Mouse (Mus musculus) intestine, postnatal 0 days (tissue): ENCODE measurements around the gene Hephl1. TPM values are rescaled to one million over a fixed set of nuclear protein-coding genes. Genes with fewer than 3 reads are reported as not detected.
"Not testable (repeated sequence)": the region's sequence is repeated elsewhere in the genome, so short reads cannot be mapped to it uniquely, and the experiment has no call there.

Experiments used
- ATAC-seq: fragments of 200-750 bp; cut with Nextera tagmentation; 2 replicates; pipeline ENCODE4 v1.8.0; 2017; ENCODE audit warnings: mild to moderate bottlenecking, moderate TSS enrichment, moderate library complexity
- H3K27ac ChIP-seq: fragments of 300-500 bp; sonication (generic); 2 replicates; pipeline ENCODE4 v1.5.1; 2014; ENCODE audit warnings: mild to moderate bottlenecking, low read depth, low read length, moderate library complexity
- H3K27me3 ChIP-seq: fragments of 300-500 bp; sonication (generic); replicated peaks from 2 replicates; pipeline ENCODE4 v1.6.1; 2014; ENCODE audit warnings: low read length, mixed read lengths; ENCODE audit not compliant: control insufficient read depth, insufficient read depth
- H3K36me3 ChIP-seq: fragments of 300-500 bp; sonication (generic); 2 replicates; pipeline ENCODE4 v1.6.1; 2014; ENCODE audit warnings: mild to moderate bottlenecking, moderate library complexity; ENCODE audit not compliant: control insufficient read depth, insufficient read depth
- H3K4me1 ChIP-seq: fragments of 300-500 bp; sonication (generic); replicated peaks from 2 replicates; pipeline ENCODE4 v1.6.1; 2014; ENCODE audit warnings: antibody characterized with exemption, low read length, mixed read lengths; ENCODE audit not compliant: control insufficient read depth, insufficient read depth
- H3K4me2 ChIP-seq: fragments of 300-500 bp; sonication (generic); replicated peaks from 2 replicates; pipeline ENCODE4 v1.6.1; 2014; ENCODE audit warnings: low read depth, mild to moderate bottlenecking, moderate library complexity
- H3K4me3 ChIP-seq: fragments of 300-500 bp; sonication (generic); 2 replicates; pipeline ENCODE4 v1.5.1; 2014; ENCODE audit warnings: low read depth, low read length
- H3K9ac ChIP-seq: fragments of 300-500 bp; sonication (generic); 2 replicates; pipeline ENCODE4 v1.6.1; 2014; ENCODE audit warnings: mild to moderate bottlenecking, low read depth, low read length
- H3K9me3 ChIP-seq: fragments of 300-500 bp; sonication (generic); 2 replicates; pipeline ENCODE4 v1.6.1; 2016; ENCODE audit warnings: mixed run types; ENCODE audit not compliant: control insufficient read depth
- CTCF ChIP-seq: sonication (generic); IDR thresholded peaks from 2 replicates; pipeline ENCODE4 v1.5.1; 2016; ENCODE audit warnings: low read depth, mild to moderate bottlenecking, control low read depth, antibody characterized with exemption, moderate library complexity
- WGBS: fragments of 180-500 bp; shearing (Covaris S2); extraction: QIAGEN DNeasy Blood & Tissue Kit; methylation state at CpG from one replicate; pipeline ENCODE4 v1.1.7; 2014; 5-methylcytosine and 5-hydroxymethylcytosine counted together
- polyA plus RNA-seq: library from polyadenylated mRNA; unstranded; fragments of >200 nt; fragmentation: Nextera tagmentation; extraction: Ambion mirVana; gene quantifications from 2 replicates; pipeline ENCODE4 v1.2.1, GENCODE M21; 2015

The Hephl1 gene
- polyA plus RNA-seq, 1 experiment from 2014 or later = not detected

- no peak overlapping the region for H3K4me2 ChIP-seq
- 57% methylated on average over 11 of the region's 11 CpGs for WGBS
- H3K9me3 ChIP-seq = no peaks in the 10 kb centered on the region
- no peaks in the 10 kb centered on the region for H3K4me1 ChIP-seq
- no peaks in the 10 kb centered on the region for H3K36me3 ChIP-seq
- ATAC-seq = no peak
- TF ChIP-seq CTCF = no peak
- no peak overlapping the region for H3K4me3 ChIP-seq
- no peak overlapping the region for H3K27ac ChIP-seq
- no peaks in the 10 kb centered on the region for H3K27me3 ChIP-seq
- H3K9ac ChIP-seq = no peak overlapping the region
Measured at GRCm38 (mm10) chr9:15103579-15104300, 8.2 kb downstream of the Hephl1 start.

- no peak for TF ChIP-seq CTCF
- no peaks in the 10 kb centered on the region for H3K36me3 ChIP-seq
- WGBS = 53% methylated on average over 7 of the region's 7 CpGs
- no peak for ATAC-seq
- no peak overlapping the region for H3K4me3 ChIP-seq
- H3K27ac ChIP-seq = no peak overlapping the region
- no peaks in the 10 kb centered on the region for H3K9me3 ChIP-seq
- H3K4me2 ChIP-seq = no peak overlapping the region
- H3K27me3 ChIP-seq = no peaks in the 10 kb centered on the region
- no peak overlapping the region for H3K9ac ChIP-seq
- no peaks in the 10 kb centered on the region for H3K4me1 ChIP-seq
Measured at GRCm38 (mm10) chr9:15101531-15102161, 10.3 kb downstream of the Hephl1 start.

GRCm38 (mm10) chr9:15098421-15098820 is 13.5 kb downstream of the Hephl1 start:
- not testable (repeated sequence) for H3K27ac ChIP-seq, H3K4me3 ChIP-seq, ATAC-seq, H3K36me3 ChIP-seq, H3K4me2 ChIP-seq, H3K9ac ChIP-seq, H3K9me3 ChIP-seq, H3K4me1 ChIP-seq, H3K27me3 ChIP-seq
- 86% methylated on average over 7 of the region's 7 CpGs for WGBS

- Histone ChIP-seq H3K27ac (no peak overlapping the region), H3K9ac (no peak overlapping the region), H3K27me3 (no peaks in the 10 kb centered on the region), H3K4me1 (no peaks in the 10 kb centered on the region), H3K4me3 (no peak overlapping the region), H3K9me3 (no peaks in the 10 kb centered on the region), H3K4me2 (no peak overlapping the region), H3K36me3 (no peaks in the 10 kb centered on the region)
- no peak for ATAC-seq
- TF ChIP-seq CTCF = no peak
- WGBS = 67% methylated on average over 2 of the region's 2 CpGs
Measured at GRCm38 (mm10) chr9:15097172-15097571, 14.7 kb downstream of the Hephl1 start.

- no peak for ATAC-seq
- H3K4me1 ChIP-seq = no peaks in the 10 kb centered on the region
- no peaks in the 10 kb centered on the region for H3K9me3 ChIP-seq
- H3K4me2 ChIP-seq = no peak overlapping the region
- H3K9ac ChIP-seq = no peak overlapping the region
- H3K36me3 ChIP-seq = no peaks in the 10 kb centered on the region
- 0 out of 2 replicates have a peak, but pooled peaks have one; percentile 20 for TF ChIP-seq CTCF
- WGBS = 94% methylated on average over 1 of the region's 1 CpGs
- no peak overlapping the region for H3K4me3 ChIP-seq
- no peak overlapping the region for H3K27ac ChIP-seq
- H3K27me3 ChIP-seq = no peaks in the 10 kb centered on the region
Measured at GRCm38 (mm10) chr9:15096161-15096560, 15.7 kb downstream of the Hephl1 start.

- no peaks in the 10 kb centered on the region for H3K9me3 ChIP-seq
- H3K4me3 ChIP-seq = no peak overlapping the region
- no peaks in the 10 kb centered on the region for H3K36me3 ChIP-seq
- H3K27me3 ChIP-seq = no peaks in the 10 kb centered on the region
- no peak overlapping the region for H3K4me2 ChIP-seq
- H3K4me1 ChIP-seq = no peaks in the 10 kb centered on the region
- WGBS = 45% methylated on average over 3 of the region's 3 CpGs
- no peak overlapping the region for H3K9ac ChIP-seq
- no peak overlapping the region for H3K27ac ChIP-seq
- ATAC-seq = no peak
- no peak for TF ChIP-seq CTCF
Measured at GRCm38 (mm10) chr9:15095206-15095605, 16.7 kb downstream of the Hephl1 start.
